Mouse (Mus musculus) spleen, adult 12 weeks (tissue): Measurements from ENCODE around the gene Commd7.
"Not testable (repeated sequence)": the region's sequence is repeated elsewhere in the genome, so short reads cannot be mapped to it uniquely, and the experiment has no call there.

Source experiments
- DNase-seq: peaks from one replicate; pipeline ENCODE4 v3.0.0; 2022; ENCODE audit warnings: low spot score

Gene Commd7

GRCm38 (mm10) chr2:153631976-153632870 is at the start of gene Commd7:
Gene Commd7, minus strand, starts transcription at chr2:153632781.
- peak; percentile 75 for DNase-seq

GRCm38 (mm10) chr2:153679959-153680358 is 47.4 kb upstream of the Commd7 start:
- DNase-seq, result no peak

GRCm38 (mm10) chr2:153677550-153677949 is 45.0 kb upstream of the Commd7 start:
- no peak for DNase-seq

- no peak for DNase-seq
Measured at GRCm38 (mm10) chr2:153676944-153677343, 44.4 kb upstream of the Commd7 start.

GRCm38 (mm10) chr2:153675364-153675763 is 42.8 kb upstream of the Commd7 start:
- not testable (repeated sequence) for DNase-seq

- no peak for DNase-seq
Measured at GRCm38 (mm10) chr2:153672619-153673018, 40.0 kb upstream of the Commd7 start.

GRCm38 (mm10) chr2:153670111-153670510 is 37.5 kb upstream of the Commd7 start:
- no peak for DNase-seq

- DNase-seq, result no peak
Measured at GRCm38 (mm10) chr2:153668754-153669376, 36.3 kb upstream of the Commd7 start.

GRCm38 (mm10) chr2:153665401-153665800 is 32.8 kb upstream of the Commd7 start:
- no peak for DNase-seq

- DNase-seq, result no peak
Measured at GRCm38 (mm10) chr2:153660616-153661015, 28.0 kb upstream of the Commd7 start.

GRCm38 (mm10) chr2:153657659-153658058 is 25.1 kb upstream of the Commd7 start:
- not testable (repeated sequence) for DNase-seq

GRCm38 (mm10) chr2:153651681-153652080 is 19.1 kb upstream of the Commd7 start:
- no peak for DNase-seq

GRCm38 (mm10) chr2:153650014-153650687 is 17.6 kb upstream of the Commd7 start:
- DNase-seq, result no peak

GRCm38 (mm10) chr2:153649298-153650013 is 16.9 kb upstream of the Commd7 start, which contains the start of gene Dnmt3b:
Gene Dnmt3b, plus strand, starts transcription at chr2:153649450.
- peak; percentile 15 for DNase-seq

GRCm38 (mm10) chr2:153648773-153649297 is 16.3 kb upstream of the Commd7 start:
- DNase-seq, result no peak

GRCm38 (mm10) chr2:153642999-153643398 is 10.4 kb upstream of the Commd7 start:
- DNase-seq, result no peak

- no peak for DNase-seq
Measured at GRCm38 (mm10) chr2:153642496-153642895, 9.9 kb upstream of the Commd7 start.

GRCm38 (mm10) chr2:153638977-153639680 is 6.5 kb upstream of the Commd7 start:
- no peak for DNase-seq

- DNase-seq, result no peak
Measured at GRCm38 (mm10) chr2:153633259-153633658, 678 bp upstream of the Commd7 start.

- DNase-seq, result no peak
Measured at GRCm38 (mm10) chr2:153632871-153633226, 268 bp upstream of the Commd7 start.

- no peak for DNase-seq
Measured at GRCm38 (mm10) chr2:153630950-153631349, 1.6 kb downstream of the Commd7 start.
